Mouse (Mus musculus) lung, postnatal 0 days (tissue): Measurements from ENCODE around the gene Nrxn3. TPM values are rescaled to one million over a fixed set of nuclear protein-coding genes. Genes with fewer than 3 reads are reported as not detected.

Experiments used
- ATAC-seq: fragments of 200-750 bp; cut with Nextera tagmentation; 2 replicates; pipeline ENCODE4 v1.8.0; 2017; ENCODE audit warnings: moderate library complexity
- DNase-seq: peaks from one replicate; pipeline ENCODE4 v3.0.0-alpha.2; 2016; ENCODE audit warnings: low spot score
- H3K27ac ChIP-seq: fragments of 300-500 bp; sonication (generic); 2 replicates; pipeline ENCODE4 v1.5.1; 2014; ENCODE audit warnings: antibody characterized with exemption, mild to moderate bottlenecking, low read length, mixed read lengths
- H3K27me3 ChIP-seq: fragments of 300-500 bp; sonication (generic); replicated peaks from 2 replicates; pipeline ENCODE4 v1.6.1; 2014; ENCODE audit warnings: low read length, mixed read lengths; ENCODE audit not compliant: insufficient read depth
- H3K36me3 ChIP-seq: fragments of 300-500 bp; sonication (generic); 2 replicates; pipeline ENCODE4 v1.6.1; 2014; ENCODE audit warnings: low read length, mixed read lengths; ENCODE audit not compliant: insufficient read depth
- H3K4me1 ChIP-seq: fragments of 300-500 bp; sonication (generic); 2 replicates; pipeline ENCODE4 v1.6.1; 2014; ENCODE audit warnings: antibody characterized with exemption, low read depth, low read length, mixed read lengths; ENCODE audit not compliant: insufficient read depth
- H3K4me2 ChIP-seq: fragments of 300-500 bp; sonication (generic); replicated peaks from 2 replicates; pipeline ENCODE4 v1.6.1; 2014; ENCODE audit warnings: low read depth, mild to moderate bottlenecking, low read length, moderate library complexity, mixed read lengths
- H3K4me3 ChIP-seq: fragments of 300-500 bp; sonication (generic); 2 replicates; pipeline ENCODE4 v1.5.1; 2014; ENCODE audit warnings: low read depth, low read length
- H3K9ac ChIP-seq: fragments of 300-500 bp; sonication (generic); replicated peaks from 2 replicates; pipeline ENCODE4 v1.6.1; 2014; ENCODE audit warnings: low read depth, mild to moderate bottlenecking
- H3K9me3 ChIP-seq: fragments of 300-500 bp; sonication (generic); 2 replicates; pipeline ENCODE4 v1.6.1; 2016; ENCODE audit warnings: low read length, mixed read lengths
- CTCF ChIP-seq: IDR thresholded peaks from 2 replicates; pipeline ENCODE4 v1.5.1; 2016; ENCODE audit warnings: antibody characterized with exemption, mild to moderate bottlenecking
- EP300 ChIP-seq: IDR thresholded peaks from 2 replicates; pipeline ENCODE4 v1.6.1; 2016; ENCODE audit warnings: antibody characterized with exemption, mild to moderate bottlenecking, control low read depth
- WGBS: fragments of 180-500 bp; shearing (Covaris S2); extraction: QIAGEN DNeasy Blood & Tissue Kit; methylation state at CpG from one replicate; pipeline ENCODE4 v1.1.7; 2014; 5-methylcytosine and 5-hydroxymethylcytosine counted together
- polyA plus RNA-seq: library from polyadenylated mRNA; unstranded; fragments of >200 nt; fragmentation: Nextera tagmentation; extraction: Ambion mirVana; gene quantifications from 2 replicates; pipeline ENCODE4 v1.2.1, GENCODE M21; 2015

Nrxn3 gene
- polyA plus RNA-seq, 1 experiment from 2014 or later: 2.1 TPM

GRCm38 (mm10) chr12:89106881-89107584 is 384.4 kb downstream of the Nrxn3 start:
- 36% methylated on average over 6 of the region's 6 CpGs for WGBS
- Histone ChIP-seq H3K27me3 (no peaks in the 10 kb centered on the region), H3K36me3 (no peaks in the 10 kb centered on the region), H3K9ac (no peak overlapping the region), H3K4me1 (no peaks in the 10 kb centered on the region), H3K4me3 (no peak overlapping the region), H3K27ac (no peak overlapping the region), H3K9me3 (no peaks in the 10 kb centered on the region), H3K4me2 (no peak overlapping the region)
- ATAC-seq (no peak), DNase-seq (peak; percentile 18)
- TF ChIP-seq CTCF: no peak

- Histone ChIP-seq H3K4me3 (no peak overlapping the region), H3K9ac (no peak overlapping the region), H3K9me3 (no peaks in the 10 kb centered on the region), H3K27me3 (no peaks in the 10 kb centered on the region), H3K4me1 (no peaks in the 10 kb centered on the region), H3K4me2 (no peak overlapping the region), H3K36me3 (no peaks in the 10 kb centered on the region), H3K27ac (no peak overlapping the region)
- DNase-seq (no peak), ATAC-seq (no peak)
- no peak for TF ChIP-seq CTCF
- TF ChIP-seq EP300: no peak
- 67% methylated on average over 7 of the region's 7 CpGs for WGBS
Observed at GRCm38 (mm10) chr12:89109779-89110335, 387.2 kb downstream of the Nrxn3 start.

- ATAC-seq: no peak
- no peaks in the 10 kb centered on the region for H3K27me3 ChIP-seq
- WGBS: 67% methylated on average over 4 of the region's 4 CpGs
Observed at GRCm38 (mm10) chr12:89128602-89129001, 405.9 kb downstream of the Nrxn3 start.

GRCm38 (mm10) chr12:89129139-89129907 is 406.6 kb downstream of the Nrxn3 start:
- H3K4me3 ChIP-seq: no peak overlapping the region
- DNase-seq (no peak), ATAC-seq (no peak)
- H3K36me3 ChIP-seq: no peaks in the 10 kb centered on the region
- no peaks in the 10 kb centered on the region for H3K4me1 ChIP-seq
- H3K9ac ChIP-seq: no peak overlapping the region
- H3K9me3 ChIP-seq: no peaks in the 10 kb centered on the region
- 34% methylated on average over 9 of the region's 9 CpGs for WGBS
- no peaks in the 10 kb centered on the region for H3K27me3 ChIP-seq
- no peak for TF ChIP-seq CTCF
- no peak for TF ChIP-seq EP300
- H3K27ac ChIP-seq: no peak overlapping the region
- no peak overlapping the region for H3K4me2 ChIP-seq

More at GRCm38 (mm10) chr12:89128602-89129001, 405.9 kb downstream of the Nrxn3 start:
- H3K36me3 ChIP-seq: no peaks in the 10 kb centered on the region
- H3K4me3 ChIP-seq: no peak overlapping the region
- H3K4me2 ChIP-seq: no peak overlapping the region
- H3K4me1 ChIP-seq: no peaks in the 10 kb centered on the region
- H3K27ac ChIP-seq: no peak overlapping the region
- TF ChIP-seq CTCF (no peak), EP300 (no peak)
- DNase-seq: no peak
- no peak overlapping the region for H3K9ac ChIP-seq
- no peaks in the 10 kb centered on the region for H3K9me3 ChIP-seq

GRCm38 (mm10) chr12:89134333-89134732 is 411.7 kb downstream of the Nrxn3 start:
- no peak overlapping the region for H3K9ac ChIP-seq
- H3K4me2 ChIP-seq: no peak overlapping the region
- H3K27me3 ChIP-seq: no peaks in the 10 kb centered on the region
- H3K4me1 ChIP-seq: no peaks in the 10 kb centered on the region
- no peak for ATAC-seq
- TF ChIP-seq EP300 (no peak), CTCF (peak; percentile 50)
- DNase-seq: no peak
- H3K4me3 ChIP-seq: no peak overlapping the region
- H3K27ac ChIP-seq: no peak overlapping the region
- no peaks in the 10 kb centered on the region for H3K9me3 ChIP-seq
- WGBS: 82% methylated on average over 2 of the region's 2 CpGs
- H3K36me3 ChIP-seq: no peaks in the 10 kb centered on the region

- TF ChIP-seq EP300 (no peak), CTCF (no peak)
- Histone ChIP-seq H3K27me3 (no peaks in the 10 kb centered on the region), H3K4me3 (no peak overlapping the region), H3K36me3 (no peaks in the 10 kb centered on the region), H3K4me1 (no peaks in the 10 kb centered on the region), H3K9ac (no peak overlapping the region), H3K27ac (no peak overlapping the region), H3K4me2 (no peak overlapping the region), H3K9me3 (no peaks in the 10 kb centered on the region)
- DNase-seq: no peak
- no peak for ATAC-seq
- WGBS: 73% methylated on average over 8 of the region's 8 CpGs
Observed at GRCm38 (mm10) chr12:89134774-89135307, 412.2 kb downstream of the Nrxn3 start.
